In genomic region chr16:22656533-22657444, GRCm38 (mm10) we compare ENCODE assay signal across 8 mouse cellular contexts. TPM values are rescaled to one million over a fixed set of nuclear protein-coding genes. Genes with fewer than 3 reads are reported as not detected.
A peak's percentile ranks its signal among the peaks of the same experiment; 100 is the strongest.
DNase-seq lines count a peak whose midpoint lies in the region; ATAC-seq and TF ChIP-seq lines count a peak whose summit lies in the region.

Dgkg (minus strand) TSS chr16:22657221.

- no peak for TF ChIP-seq EP300 in heart, postnatal 0 days (IDR thresholded peaks at IDR 0.05; ENCODE audit: low read depth)
- TF ChIP-seq EP300 in liver, embryonic 14.5 days (IDR thresholded peaks at IDR 0.05; ENCODE audit: low read depth) = no peak
- no peak for TF ChIP-seq EP300 in stomach, postnatal 0 days (optimal IDR thresholded peaks at IDR 0.05)

- ATAC-seq in forebrain, embryonic 11.5 days (replicated peaks; ENCODE audit: low FRiP score) = peak; percentile 36; the same call in 1 of the 2 replicates
- peak; percentile 30; the same call in 1 of the 2 replicates for ATAC-seq in heart, postnatal 0 days (ENCODE audit: insufficient read depth, low read depth)
- no peak for ATAC-seq in liver, embryonic 14.5 days (ENCODE audit: insufficient read depth)
- peak; percentile 68 for ATAC-seq in stomach, postnatal 0 days (ENCODE audit: low FRiP score, low TSS enrichment)

- no peak for TF ChIP-seq CTCF in heart, postnatal 0 days (IDR thresholded peaks at IDR 0.05; ENCODE audit: low read depth)
- no peak for TF ChIP-seq CTCF in liver, embryonic 14.5 days (IDR thresholded peaks at IDR 0.05; ENCODE audit: low read depth)
- no peak for TF ChIP-seq CTCF in stomach, postnatal 0 days (IDR thresholded peaks at IDR 0.05; ENCODE audit: low read depth)

- H3K36me3 ChIP-seq in forebrain, embryonic 11.5 days (ENCODE audit: control insufficient read depth, insufficient read depth, low read length) = no peaks in the 10 kb centered on the region
- H3K36me3 ChIP-seq in heart, postnatal 0 days (replicated peaks; ENCODE audit: control insufficient read depth, insufficient read depth, low read length) = no peaks in the 10 kb centered on the region
- H3K36me3 ChIP-seq in liver, embryonic 14.5 days (replicated peaks; ENCODE audit: control insufficient read depth, insufficient read depth, low read depth) = no peaks in the 10 kb centered on the region
- H3K36me3 ChIP-seq in stomach, postnatal 0 days (ENCODE audit: control insufficient read depth, insufficient read depth, low read length) = no peaks in the 10 kb centered on the region

- peaks cover 28% of the 10 kb centered on the region for H3K27me3 ChIP-seq in forebrain, embryonic 11.5 days (ENCODE audit: control insufficient read depth, insufficient read depth, low read length)
- peaks cover 29% of the 10 kb centered on the region for H3K27me3 ChIP-seq in heart, postnatal 0 days (ENCODE audit: control insufficient read depth, insufficient read depth, low read length)
- peaks cover 20% of the 10 kb centered on the region for H3K27me3 ChIP-seq in liver, embryonic 14.5 days (ENCODE audit: control insufficient read depth, insufficient read depth, low read length)
- H3K27me3 ChIP-seq in stomach, postnatal 0 days (ENCODE audit: control insufficient read depth, insufficient read depth, low read length) = peaks cover 7% of the 10 kb centered on the region

- H3K27ac ChIP-seq in forebrain, embryonic 11.5 days (ENCODE audit: low read depth, low read length) = no peak within 1 kb of the TSS
- no peak within 1 kb of the TSS for H3K27ac ChIP-seq in heart, postnatal 0 days (ENCODE audit: low read depth)
- no peak within 1 kb of the TSS for H3K27ac ChIP-seq in liver, embryonic 14.5 days
- H3K27ac ChIP-seq in stomach, postnatal 0 days (replicated peaks) = no peak within 1 kb of the TSS

- no peaks in the 10 kb centered on the region for H3K9me3 ChIP-seq in forebrain, embryonic 11.5 days (ENCODE audit: control insufficient read depth, low read length)
- H3K9me3 ChIP-seq in heart, postnatal 0 days (replicated peaks; ENCODE audit: control insufficient read depth, low read length) = no peaks in the 10 kb centered on the region
- no peaks in the 10 kb centered on the region for H3K9me3 ChIP-seq in liver, embryonic 14.5 days (ENCODE audit: control insufficient read depth, low read length)
- no peaks in the 10 kb centered on the region for H3K9me3 ChIP-seq in stomach, postnatal 0 days (ENCODE audit: control insufficient read depth, low read length)

- peak within 1 kb of the TSS; percentile 44 for H3K9ac ChIP-seq in forebrain, embryonic 11.5 days (ENCODE audit: low read length)
- H3K9ac ChIP-seq in heart, postnatal 0 days (replicated peaks; ENCODE audit: low read depth, low read length) = peak within 1 kb of the TSS; percentile 13; the same call in 1 of the 2 replicates
- H3K9ac ChIP-seq in liver, embryonic 14.5 days (replicated peaks) = no peak within 1 kb of the TSS
- peak within 1 kb of the TSS; percentile 18; the same call in 1 of the 2 replicates for H3K9ac ChIP-seq in stomach, postnatal 0 days (ENCODE audit: low read length)

- 2% methylated on average over 62 of the region's 63 CpGs for WGBS in forebrain, embryonic 11.5 days
- 1% methylated on average over 62 of the region's 63 CpGs for WGBS in heart, postnatal 0 days
- WGBS in liver, embryonic 14.5 days (ENCODE audit: insufficient replicate concordance) = 2% methylated on average over 63 of the region's 63 CpGs
- 1% methylated on average over 63 of the region's 63 CpGs for WGBS in stomach, postnatal 0 days

- H3K4me3 ChIP-seq in forebrain, embryonic 11.5 days (ENCODE audit: low read depth, low read length) = peak within 1 kb of the TSS; percentile 45
- H3K4me3 ChIP-seq in heart, postnatal 0 days (ENCODE audit: low read depth, low read length) = peak within 1 kb of the TSS; percentile 50
- H3K4me3 ChIP-seq in liver, embryonic 14.5 days (ENCODE audit: insufficient read depth in 1 of 2, low read depth in 2 of 2, low read length in 2 of 2) = peak within 1 kb of the TSS; percentile 12 to 17
- peak within 1 kb of the TSS; percentile 44 for H3K4me3 ChIP-seq in stomach, postnatal 0 days (ENCODE audit: low read depth, low read length)

- peak within 1 kb of the TSS; percentile 74 for H3K4me2 ChIP-seq in forebrain, embryonic 11.5 days (ENCODE audit: low read depth, low read length, severe bottlenecking)
- H3K4me2 ChIP-seq in heart, postnatal 0 days (ENCODE audit: low read depth, low read length) = peak within 1 kb of the TSS; percentile 75
- peak within 1 kb of the TSS; percentile 9 for H3K4me2 ChIP-seq in liver, embryonic 14.5 days (ENCODE audit: low read depth)
- H3K4me2 ChIP-seq in stomach, postnatal 0 days (replicated peaks; ENCODE audit: low read depth) = peak within 1 kb of the TSS; percentile 78

- DNase-seq in 416B (ENCODE audit: low read depth) = peak; percentile 81
- peak; percentile 82 for DNase-seq in brain, adult 2 months (ENCODE audit: low read depth, low spot score)
- DNase-seq in forebrain, embryonic 11.5 days (ENCODE audit: low spot score) = peak; percentile 68
- no peak for DNase-seq in heart, postnatal 0 days (ENCODE audit: low spot score)
- DNase-seq in layer of hippocampus, adult 11-12 months (ENCODE audit: low spot score) = peak; percentile 65
- peak in 2 of 3 experiments; percentile 11 to 12 for DNase-seq in liver, embryonic 14.5 days (ENCODE audit: low read depth in 3 of 3, low spot score in 3 of 3)
- peak; percentile 25 for DNase-seq in naive thymus-derived CD4-positive, alpha-beta T cell, adult 2 months (ENCODE audit: low read depth)
- peak; percentile 33 for DNase-seq in stomach, postnatal 0 days (ENCODE audit: low spot score)

- peaks cover 7% of the 10 kb centered on the region; the same call in 1 of the 2 replicates for H3K4me1 ChIP-seq in forebrain, embryonic 11.5 days (replicated peaks; ENCODE audit: control insufficient read depth, insufficient read depth, low read length)
- peaks cover 4% of the 10 kb centered on the region; the same call in 1 of the 2 replicates for H3K4me1 ChIP-seq in heart, postnatal 0 days (ENCODE audit: control insufficient read depth, insufficient read depth)
- no peaks in the 10 kb centered on the region for H3K4me1 ChIP-seq in liver, embryonic 14.5 days (replicated peaks; ENCODE audit: control insufficient read depth in 2 of 2, insufficient read depth in 2 of 2, low read length in 1 of 2)
- H3K4me1 ChIP-seq in stomach, postnatal 0 days (replicated peaks; ENCODE audit: control insufficient read depth, insufficient read depth) = 0 out of 2 replicates have a peak, but pooled peaks cover 2% of the 10 kb centered on the region

RNA-seq across cellular contexts. Expression of gene Dgkg, which starts in this region (rescaled TPM):
- 0.09 and 0.47 TPM in 2 replicates for polyA plus RNA-seq in forebrain, embryonic 11.5 days (2014; fragmentation: Nextera tagmentation; extraction: Ambion mirVana)
- 0.08 TPM in 1 of 2 replicates, not detected in the other for total RNA-seq in heart, postnatal 0 days (2014; rRNA removed; ENCODE audit: low replicate concordance)
- polyA plus RNA-seq in heart, postnatal 0 days (2015; fragmentation: Nextera tagmentation; extraction: Ambion mirVana) = 0.37 and 0.44 TPM in 2 replicates
- 0.22 and 0.28 TPM in 2 replicates for polyA plus RNA-seq in liver, embryonic 14.5 days (2012; rRNA removed)
- 0.46 and 0.80 TPM in 2 replicates for polyA plus RNA-seq in liver, embryonic 14.5 days (2014; fragmentation: Nextera tagmentation; extraction: Ambion mirVana)
- 0.36 and 0.54 TPM in 2 replicates for polyA plus RNA-seq in stomach, postnatal 0 days (2015; fragmentation: Nextera tagmentation; extraction: Ambion mirVana)

Comparison
In these comparisons a context has a peak if more than half of its experiments do, and no peak if none do; other contexts are left out.
1. Peak in DNase-seq, ATAC-seq, H3K4me3 ChIP-seq, H3K9ac ChIP-seq and H3K4me2 ChIP-seq in forebrain, embryonic 11.5 days; RNA of the gene not detected or under 1 TPM.
2. Peak in ATAC-seq, H3K4me3 ChIP-seq, H3K9ac ChIP-seq and H3K4me2 ChIP-seq in heart, postnatal 0 days; RNA of the gene not detected or under 1 TPM.
3. Peak in DNase-seq, H3K4me3 ChIP-seq and H3K4me2 ChIP-seq in liver, embryonic 14.5 days; RNA of the gene not detected or under 1 TPM.
4. Peak in DNase-seq, ATAC-seq, H3K4me3 ChIP-seq, H3K9ac ChIP-seq and H3K4me2 ChIP-seq in stomach, postnatal 0 days; RNA of the gene not detected or under 1 TPM.
5. H3K4me2 ChIP-seq: peak in every context shown above with its lines; median percentile 78 in stomach, postnatal 0 days; 75 in heart, postnatal 0 days; 74 in forebrain, embryonic 11.5 days; 9 in liver, embryonic 14.5 days.